Mouse (Mus musculus): ENCODE measurements around the gene Mgat4b.

The Mgat4b gene

GRCm38 (mm10) chr11:50253393-50253792, 42.7 kb downstream of the Mgat4b start:
- DNase-seq, result no peak

DNA sequence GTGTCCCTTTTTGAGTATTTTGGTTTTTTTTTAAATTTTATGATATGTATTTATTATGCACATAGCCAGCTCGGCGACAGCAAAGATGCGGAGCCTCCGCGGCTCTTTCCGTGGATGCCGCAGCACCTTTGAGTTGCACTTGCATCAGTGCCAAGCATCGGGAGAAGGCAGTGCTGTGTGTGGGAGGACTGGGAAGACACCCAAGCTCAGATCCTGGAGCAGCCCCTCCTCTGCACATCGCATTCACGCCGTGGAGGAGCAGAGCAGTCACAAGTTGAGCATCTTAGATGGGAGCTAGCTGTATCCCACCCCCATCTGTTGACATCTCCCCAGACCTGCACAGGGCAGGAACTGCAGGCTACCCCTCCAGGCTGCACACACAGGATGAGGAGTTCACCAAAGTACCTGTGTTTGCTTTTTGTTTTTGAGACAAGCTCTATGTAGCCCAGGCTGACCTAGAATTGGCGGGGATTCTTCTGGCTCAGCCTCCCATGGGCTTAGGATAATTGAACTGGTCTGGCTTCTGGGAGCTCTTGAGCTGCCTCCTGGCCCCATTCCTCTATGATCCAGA, 43.4 kb downstream of the Mgat4b start:
- DNase-seq, result peak; percentile 92

GRCm38 (mm10) chr11:50256615-50257014, 45.9 kb downstream of the Mgat4b start:
- no peak for DNase-seq

DNA sequence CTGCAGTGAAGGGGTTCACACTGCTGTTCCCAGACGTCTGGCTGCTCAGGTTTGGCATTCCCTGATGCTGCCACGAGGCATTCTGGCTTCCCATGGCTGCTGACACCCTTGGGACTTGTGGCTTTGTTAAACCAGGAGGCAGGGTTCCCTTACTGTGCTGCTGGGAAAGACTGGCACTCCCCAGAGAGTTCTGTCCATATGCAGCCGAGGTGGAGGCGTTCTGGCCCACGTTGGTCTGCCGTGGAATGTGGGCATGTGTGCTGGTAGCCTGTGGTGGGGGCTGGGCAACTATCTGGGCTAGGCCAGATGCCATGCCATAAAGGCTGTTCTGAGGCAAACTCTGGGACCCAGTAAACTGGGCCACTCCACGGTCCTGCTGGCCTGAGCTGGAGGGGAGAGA, 47.6 kb downstream of the Mgat4b start:
- peak; percentile 91 for DNase-seq

DNA sequence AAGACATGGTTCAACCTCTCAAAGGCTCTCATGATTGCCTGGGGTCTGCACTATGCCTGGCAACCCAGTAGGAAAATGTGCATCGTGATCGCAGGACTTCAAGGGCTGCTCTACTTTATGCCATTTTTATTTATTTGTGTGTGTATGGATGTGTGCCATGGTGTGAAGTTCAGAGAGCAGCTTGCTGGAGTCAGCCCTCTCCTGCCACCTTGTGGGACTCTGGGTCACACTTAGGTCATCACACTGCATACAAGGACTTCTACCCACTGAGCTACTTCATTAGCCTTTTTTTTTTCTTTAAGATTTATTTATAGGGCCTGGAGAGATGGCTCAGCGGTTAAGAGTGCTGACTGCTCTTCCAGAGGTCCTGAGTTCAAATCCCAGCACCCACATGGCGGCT, 51.3 kb downstream of the Mgat4b start:
- DNase-seq, result peak; percentile 90

- DNase-seq, result no peak
Measured at GRCm38 (mm10) chr11:50263198-50263597, 52.5 kb downstream of the Mgat4b start.

DNA sequence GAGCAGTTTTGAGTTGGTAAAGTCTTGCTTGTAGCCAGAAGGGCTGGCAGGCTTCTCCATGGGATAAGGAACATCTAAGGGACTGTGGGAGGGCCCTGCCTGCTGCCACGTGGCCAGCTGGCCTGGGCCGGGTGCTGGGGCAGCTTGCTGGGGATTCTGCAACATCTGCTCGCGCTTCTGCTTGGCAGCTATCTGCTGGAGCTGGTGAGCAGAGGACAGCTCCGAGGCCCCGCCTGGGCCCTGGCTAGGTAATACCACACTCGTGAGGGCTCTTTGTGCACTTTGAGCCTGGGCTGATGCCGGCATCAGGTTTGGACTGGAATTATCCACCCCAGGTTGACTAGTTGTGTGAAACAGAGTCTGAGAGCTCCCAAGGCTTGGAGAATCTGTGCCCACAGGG, 55.2 kb downstream of the Mgat4b start:
- peak; percentile 96 for DNase-seq

DNA sequence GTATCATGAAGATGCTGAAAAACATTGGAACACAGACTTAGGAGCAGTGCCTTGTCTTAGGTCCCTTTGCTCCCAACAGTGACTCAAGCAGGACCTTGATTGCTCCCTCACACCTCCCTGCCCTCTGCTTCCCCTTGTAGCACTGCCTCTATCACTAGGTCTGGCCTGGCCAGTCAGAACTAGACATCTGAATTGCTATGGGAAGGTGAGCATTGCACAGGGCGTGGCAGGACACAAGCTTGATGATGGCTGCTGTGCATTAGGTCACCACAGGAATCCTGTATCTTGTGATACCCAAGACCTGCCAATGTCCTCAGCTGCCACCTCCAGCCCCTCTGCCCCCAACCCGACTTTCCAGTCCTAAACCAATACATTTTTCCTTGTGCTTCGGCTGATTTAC, 56.3 kb downstream of the Mgat4b start:
- no peak for DNase-seq

- DNase-seq, result no peak
Measured at GRCm38 (mm10) chr11:50269163-50269562, 58.5 kb downstream of the Mgat4b start.

DNA sequence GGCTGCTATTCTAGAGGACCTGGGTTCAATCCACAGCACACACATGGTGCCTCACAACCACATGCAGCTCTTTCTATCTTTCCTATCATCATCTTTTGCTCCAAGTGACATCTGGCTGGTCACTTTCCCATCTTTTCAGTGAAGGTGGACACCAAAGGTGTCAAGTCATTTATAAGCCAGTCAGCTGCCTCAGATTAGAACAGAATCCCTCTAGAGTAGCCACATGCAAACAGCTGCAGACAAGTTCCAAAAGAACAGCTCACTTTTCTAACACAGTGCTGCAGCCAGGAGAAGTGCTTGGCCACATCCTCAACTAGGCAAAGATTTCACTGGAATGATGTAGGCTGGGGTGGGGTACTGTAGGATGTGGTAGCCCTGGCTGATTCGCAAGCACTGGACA, 59.2 kb downstream of the Mgat4b start:
- no peak for DNase-seq

GRCm38 (mm10) chr11:50272819-50273218, 62.1 kb downstream of the Mgat4b start:
- peak; percentile 24 for DNase-seq

GRCm38 (mm10) chr11:50275077-50275476, 64.4 kb downstream of the Mgat4b start:
- DNase-seq, result no peak

DNA sequence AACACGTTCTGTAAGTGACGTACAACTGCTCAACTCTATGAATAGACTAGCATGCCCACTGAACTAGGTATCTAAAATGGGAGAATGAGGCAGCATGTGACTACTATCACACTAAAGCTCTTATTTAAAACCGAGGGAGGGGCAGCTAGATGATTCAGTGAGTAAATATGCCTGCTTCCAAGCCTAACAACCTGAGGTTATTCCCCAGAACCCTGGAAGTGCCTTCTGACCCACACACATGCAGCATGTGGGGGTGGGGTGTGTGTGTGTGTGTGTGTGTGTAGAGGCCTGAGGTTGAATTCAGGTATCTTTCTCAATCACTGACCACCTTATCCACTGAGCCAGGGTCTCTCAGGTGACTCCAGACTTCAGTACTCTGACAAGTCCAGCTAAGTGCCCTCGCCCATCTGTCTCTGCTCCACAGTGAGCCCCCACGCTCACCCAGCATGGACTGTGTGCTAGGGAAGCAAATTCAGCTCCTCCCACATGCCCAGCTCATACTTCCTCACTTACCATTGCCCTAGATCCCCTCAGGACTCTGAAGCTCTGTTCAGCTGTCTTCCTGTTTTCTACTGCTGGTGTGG, 65.0 kb downstream of the Mgat4b start:
- peak; percentile 95 for DNase-seq

DNA sequence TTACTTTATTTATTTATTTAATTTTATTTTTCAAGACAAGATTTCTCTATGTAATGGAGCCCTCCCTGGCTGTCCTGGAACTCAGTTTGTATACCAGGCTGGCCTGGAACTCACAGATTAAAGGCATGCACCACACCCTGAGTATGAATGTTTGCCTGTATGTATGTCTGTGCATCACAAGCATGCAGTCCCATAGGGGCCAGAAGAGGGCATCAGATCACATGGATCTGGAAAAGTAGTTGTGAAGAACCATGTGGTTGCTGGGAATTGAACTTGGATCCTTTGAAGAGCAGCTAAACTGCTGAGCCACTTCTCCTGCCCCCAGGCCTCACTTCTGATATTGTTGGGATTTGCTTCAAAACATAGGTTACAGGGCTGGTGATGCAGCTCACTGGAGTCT, 66.3 kb downstream of the Mgat4b start:
- peak; percentile 30 for DNase-seq

- DNase-seq, result peak; percentile 77
Measured at GRCm38 (mm10) chr11:50277706-50278105, 67.0 kb downstream of the Mgat4b start.

- peak; percentile 33 for DNase-seq
Measured at GRCm38 (mm10) chr11:50279005-50279404, 68.3 kb downstream of the Mgat4b start.

DNA sequence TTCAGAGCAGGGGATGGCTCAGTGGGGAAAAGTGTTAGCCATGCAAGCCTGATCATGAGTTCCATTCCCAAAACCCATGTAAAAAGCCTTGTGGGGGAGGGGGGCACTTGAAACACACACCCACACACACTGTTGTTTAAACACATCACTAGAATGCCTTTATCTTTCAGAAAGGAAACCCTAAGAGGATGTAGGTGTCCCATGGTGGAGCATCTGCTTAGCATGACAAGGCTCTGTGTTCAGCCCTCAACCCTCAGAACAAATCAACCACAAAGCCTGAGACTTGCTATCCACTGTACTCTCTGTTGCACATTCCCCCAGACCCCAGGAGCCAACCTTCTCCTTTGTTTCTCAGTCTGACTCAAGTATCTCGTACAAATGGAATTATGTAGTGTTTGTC, 69.4 kb downstream of the Mgat4b start:
- DNase-seq, result peak; percentile 57

Data from heart, adult 11 months (tissue).